In genomic region chr10:9976424-9976823, GRCm38 (mm10) we compare ENCODE assay signal across 12 mouse cellular contexts.
DNase-seq lines count a peak whose midpoint lies in the region; ATAC-seq lines count a peak whose summit lies in the region.
"Had no signal": no experiment of that assay in that cellular context is flagged by ENCODE, and none has a peak within 500 bp of the region (broad histone marks: within the 10 kb centered on the region; RNA-seq: fewer than 3 reads in every experiment).

No protein-coding gene starts in this region.

- H3K36me3 ChIP-seq in hindbrain, embryonic 16.5 days (ENCODE audit: control insufficient read depth, insufficient read depth, low read length), result no peaks in the 10 kb centered on the region
- H3K36me3 ChIP-seq in midbrain, embryonic 12.5 days, result no peaks in the 10 kb centered on the region
- no peaks in the 10 kb centered on the region for H3K36me3 ChIP-seq in intestine, embryonic 16.5 days (ENCODE audit: control insufficient read depth, insufficient read depth, low read length)

- no peak overlapping the region for H3K9ac ChIP-seq in hindbrain, embryonic 16.5 days (ENCODE audit: low read depth, low read length)
- no peak overlapping the region for H3K9ac ChIP-seq in midbrain, embryonic 12.5 days (replicated peaks)
- H3K9ac ChIP-seq in intestine, embryonic 16.5 days (ENCODE audit: low read depth, low read length), result no peak overlapping the region

- no peaks in the 10 kb centered on the region for H3K4me1 ChIP-seq in hindbrain, embryonic 16.5 days (ENCODE audit: control insufficient read depth, insufficient read depth, low read depth, low read length)
- H3K4me1 ChIP-seq in midbrain, embryonic 12.5 days, result peaks cover 4% of the 10 kb centered on the region
- H3K4me1 ChIP-seq in intestine, embryonic 16.5 days (ENCODE audit: control insufficient read depth, insufficient read depth, low read length), result no peaks in the 10 kb centered on the region

- H3K27me3 ChIP-seq in hindbrain, embryonic 16.5 days (replicated peaks; ENCODE audit: control insufficient read depth, insufficient read depth, low read length), result no peaks in the 10 kb centered on the region
- no peaks in the 10 kb centered on the region for H3K27me3 ChIP-seq in midbrain, embryonic 12.5 days
- no peaks in the 10 kb centered on the region for H3K27me3 ChIP-seq in intestine, embryonic 16.5 days (replicated peaks; ENCODE audit: control insufficient read depth, insufficient read depth, low read length)

- WGBS in hindbrain, embryonic 16.5 days, result 14% methylated on average over 3 of the region's 3 CpGs
- 16% methylated on average over 3 of the region's 3 CpGs for WGBS in midbrain, embryonic 12.5 days
- WGBS in intestine, embryonic 16.5 days, result 26% methylated on average over 3 of the region's 3 CpGs

- no peak overlapping the region for H3K4me3 ChIP-seq in hindbrain, embryonic 16.5 days (ENCODE audit: low read length)
- H3K4me3 ChIP-seq in midbrain, embryonic 12.5 days, result no peak overlapping the region
- no peak overlapping the region for H3K4me3 ChIP-seq in intestine, embryonic 16.5 days (ENCODE audit: low read length)

- H3K4me2 ChIP-seq in hindbrain, embryonic 16.5 days (ENCODE audit: low read length), result peak overlapping the region; percentile 29
- H3K4me2 ChIP-seq in midbrain, embryonic 12.5 days (replicated peaks), result no peak overlapping the region
- H3K4me2 ChIP-seq in intestine, embryonic 16.5 days (ENCODE audit: low read depth, low read length), result no peak overlapping the region

- no peak overlapping the region for H3K27ac ChIP-seq in hindbrain, embryonic 16.5 days (ENCODE audit: low read depth, low read length)
- H3K27ac ChIP-seq in midbrain, embryonic 12.5 days (replicated peaks), result no peak overlapping the region
- no peak overlapping the region for H3K27ac ChIP-seq in intestine, embryonic 16.5 days (ENCODE audit: low read length)
- H3K27ac ChIP-seq: stomach, postnatal 0 days had no signal

- no peaks in the 10 kb centered on the region for H3K9me3 ChIP-seq in hindbrain, embryonic 16.5 days (ENCODE audit: control insufficient read depth, low read length)
- H3K9me3 ChIP-seq in midbrain, embryonic 12.5 days, result no peaks in the 10 kb centered on the region
- H3K9me3 ChIP-seq in intestine, embryonic 16.5 days (ENCODE audit: control insufficient read depth, low read length), result no peaks in the 10 kb centered on the region

- ATAC-seq in hindbrain, embryonic 16.5 days, result peak; percentile 91
- ATAC-seq in midbrain, embryonic 12.5 days (ENCODE audit: low FRiP score, low read depth), result peak; percentile 74; the same call in 1 of the 2 replicates
- no peak for ATAC-seq in intestine, embryonic 16.5 days

- peak; percentile 56 for DNase-seq in right cerebral cortex, adult 18-20 months
- DNase-seq in right cerebral cortex, postnatal 4 days, result no peak
- no peak for DNase-seq in lung, postnatal 36 days
- no peak for DNase-seq in cerebellum, adult 9-11 months
- no peak for DNase-seq in heart, adult 8-10 months (ENCODE audit: low spot score)
- DNase-seq: kidney, adult 2 months; layer of hippocampus, postnatal 36 days; retina, postnatal 1 day had no signal
